Mouse (Mus musculus): ENCODE measurements around the gene Grm5.

Grm5 gene

GRCm38 (mm10) chr7:88159542-88160241 is 575.7 kb downstream of the Grm5 start:
- DNase-seq (ENCODE audit: low read depth, low spot score): no peak

GRCm38 (mm10) chr7:88161586-88161985 is 577.6 kb downstream of the Grm5 start:
- DNase-seq (ENCODE audit: low read depth, low spot score): no peak
